Mouse (Mus musculus) adrenal gland (tissue): ENCODE measurements around the gene Gm6460.
"Not testable (repeated sequence)": the region's sequence is repeated elsewhere in the genome, so short reads cannot be mapped to it uniquely, and the experiment has no call there.

Experiments
- intact Hi-C: fragments of 180-260 bp; cut with DNase I; formaldehyde crosslinking; loops from one replicate; pipeline ENCODE4 v1.15.1; 2025
- long read RNA-seq, 2 experiments: library from polyadenylated mRNA; unstranded; transcript quantifications; one replicate each; pipeline ENCODE4 v2.0.0; 2020; ENCODE audit warnings: borderline replicate concordance in 1 of 2; ENCODE audit not compliant: insufficient replicate concordance in 1 of 2

The Gm6460 gene
- long read RNA-seq, experiment 1 = 0 reads
- long read RNA-seq, experiment 2 = 0 reads

DNA sequence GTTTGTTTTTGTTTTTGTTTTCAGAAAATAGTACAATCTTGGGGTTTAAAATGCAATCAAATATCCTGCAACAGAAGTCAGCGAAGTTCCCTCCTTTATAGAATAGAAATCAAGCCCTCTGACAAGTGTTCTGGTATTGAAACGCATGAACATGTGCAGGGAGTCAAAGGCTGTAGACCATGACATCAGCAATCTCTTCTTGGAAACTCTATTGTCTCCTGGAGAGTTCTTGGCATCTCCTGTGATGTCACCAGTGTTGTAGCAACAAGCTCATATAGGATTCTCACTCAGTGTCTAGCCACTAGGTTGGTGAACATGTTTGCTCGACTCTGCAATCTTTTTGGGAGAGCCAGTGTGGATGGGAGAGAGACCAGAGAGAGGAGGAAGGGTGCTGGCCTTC, at the start of gene Gm6460:
TSS of gene Gm6460 (plus strand) at position 301 of the 400 bp plus-strand sequence.
- intact Hi-C loops = not testable (repeated sequence)
